Mouse (Mus musculus) hindbrain, embryonic 15.5 days (tissue): ENCODE results near the gene Fbxw8. TPM values are rescaled to one million over a fixed set of nuclear protein-coding genes. Genes with fewer than 3 reads are reported as not detected.
A peak's percentile ranks its signal among the peaks of the same experiment; 100 is the strongest.

Source experiments
- ATAC-seq: fragments of 200-750 bp; cut with Nextera tagmentation; 2 replicates; pipeline ENCODE4 v1.8.0; 2017; ENCODE audit warnings: low read depth, moderate number of reproducible peaks, moderate TSS enrichment; ENCODE audit not compliant: low FRiP score
- H3K27ac ChIP-seq: fragments of 300-500 bp; sonication (generic); replicated peaks from 2 replicates; pipeline ENCODE4 v1.5.1; 2015; ENCODE audit warnings: mild to moderate bottlenecking, inconsistent platforms
- H3K27me3 ChIP-seq: fragments of 300-500 bp; sonication (generic); 2 replicates; pipeline ENCODE4 v1.6.1; 2015; ENCODE audit warnings: control low read depth, inconsistent platforms
- H3K36me3 ChIP-seq: fragments of 300-500 bp; sonication (generic); 2 replicates; pipeline ENCODE4 v1.6.1; 2015; ENCODE audit warnings: control low read depth, inconsistent platforms
- H3K4me1 ChIP-seq: fragments of 300-500 bp; sonication (generic); replicated peaks from 2 replicates; pipeline ENCODE4 v1.6.1; 2015; ENCODE audit warnings: control low read depth, inconsistent platforms
- H3K4me2 ChIP-seq: fragments of 300-500 bp; sonication (generic); 2 replicates; pipeline ENCODE4 v1.6.1; 2015; ENCODE audit warnings: moderate library complexity, mild to moderate bottlenecking, inconsistent platforms
- H3K4me3 ChIP-seq: fragments of 300-500 bp; sonication (generic); 2 replicates; pipeline ENCODE4 v1.5.1; 2015; ENCODE audit warnings: mild to moderate bottlenecking, inconsistent platforms
- H3K9ac ChIP-seq: fragments of 300-500 bp; sonication (generic); 2 replicates; pipeline ENCODE4 v1.6.1; 2015; ENCODE audit warnings: inconsistent platforms
- H3K9me3 ChIP-seq: fragments of 300-500 bp; sonication (generic); 2 replicates; pipeline ENCODE4 v1.6.1; 2016; ENCODE audit warnings: control low read depth, inconsistent platforms
- WGBS: fragments of 180-500 bp; shearing (Covaris S2); methylation state at CpG from one replicate; pipeline ENCODE4 v1.1.7; 2015; 5-methylcytosine and 5-hydroxymethylcytosine counted together
- polyA plus RNA-seq: library from polyadenylated mRNA; unstranded; fragments of >200 nt; fragmentation: Nextera tagmentation; extraction: Ambion mirVana; gene quantifications from 2 replicates; pipeline ENCODE4 v1.2.1, GENCODE M21; 2015

The Fbxw8 gene
- polyA plus RNA-seq, 1 experiment from 2014 or later, result 21.1 TPM

DNA sequence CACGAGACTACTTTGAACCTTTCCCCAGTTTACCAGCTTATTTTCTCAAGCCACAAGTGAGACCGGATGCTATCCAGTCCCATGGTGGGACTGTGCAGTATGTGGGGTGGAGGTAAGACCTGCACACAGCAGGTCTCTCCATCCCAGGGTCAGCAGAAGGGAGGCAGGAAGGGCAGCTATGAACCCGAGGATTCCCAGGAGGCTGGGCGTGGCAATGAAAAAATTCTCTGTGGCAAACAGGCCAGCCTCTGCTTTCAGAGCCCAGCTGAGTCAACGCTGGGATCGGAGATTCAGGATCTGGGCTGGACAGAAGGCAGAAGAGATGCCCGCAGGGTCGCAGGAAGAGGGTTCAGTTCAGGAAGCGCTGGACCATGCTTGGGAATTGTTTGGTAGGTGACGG, 8.0 kb downstream of the Fbxw8 start:
- Histone ChIP-seq H3K36me3 (peaks cover 5% of the 10 kb centered on the region; the same call in 1 of the 2 replicates), H3K27ac (0 out of 2 replicates have a peak overlapping the region, but pooled peaks have one; percentile 60), H3K9me3 (no peaks in the 10 kb centered on the region), H3K4me2 (no peak overlapping the region), H3K27me3 (no peaks in the 10 kb centered on the region), H3K4me3 (no peak overlapping the region), H3K4me1 (peaks cover 41% of the 10 kb centered on the region), H3K9ac (no peak overlapping the region)
- WGBS, result 81% methylated on average over 10 of the region's 10 CpGs
- no peak for ATAC-seq

- Histone ChIP-seq H3K27me3 (no peaks in the 10 kb centered on the region), H3K36me3 (peaks cover 12% of the 10 kb centered on the region), H3K4me1 (peaks cover 37% of the 10 kb centered on the region), H3K27ac (peak overlapping the region; percentile 60), H3K9me3 (no peaks in the 10 kb centered on the region), H3K4me3 (no peak overlapping the region), H3K4me2 (0 out of 2 replicates have a peak overlapping the region, but pooled peaks have one; percentile 3), H3K9ac (no peak overlapping the region)
- WGBS, result 54% methylated on average over 15 of the region's 15 CpGs
- ATAC-seq, result no peak
Observed at GRCm38 (mm10) chr5:118145999-118146679, 9.1 kb downstream of the Fbxw8 start.

DNA sequence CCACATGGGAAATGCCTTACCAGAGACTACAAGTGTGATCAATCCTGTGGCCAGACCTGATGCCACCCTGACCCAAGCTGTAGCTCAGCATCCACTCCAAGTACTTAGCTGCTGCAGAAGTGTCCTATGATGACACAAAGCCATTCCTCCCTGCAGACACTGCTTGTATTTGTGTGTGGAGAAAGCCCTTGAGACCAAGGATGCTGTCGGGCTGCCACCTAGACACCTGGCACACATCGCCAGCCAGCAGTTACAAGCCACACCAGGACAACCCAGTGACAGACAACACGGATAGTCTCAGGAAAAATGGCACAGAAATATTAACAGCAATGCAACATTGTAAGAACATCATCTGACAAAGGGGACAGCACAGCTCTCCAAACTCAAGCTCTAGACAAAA, 9.8 kb downstream of the Fbxw8 start:
- H3K9ac ChIP-seq, result no peak overlapping the region
- no peaks in the 10 kb centered on the region for H3K9me3 ChIP-seq
- H3K4me1 ChIP-seq, result peaks cover 37% of the 10 kb centered on the region
- H3K4me2 ChIP-seq, result no peak overlapping the region
- 74% methylated on average over 3 of the region's 3 CpGs for WGBS
- H3K27me3 ChIP-seq, result no peaks in the 10 kb centered on the region
- peaks cover 18% of the 10 kb centered on the region for H3K36me3 ChIP-seq
- ATAC-seq, result no peak
- H3K4me3 ChIP-seq, result no peak overlapping the region
- H3K27ac ChIP-seq, result peak overlapping the region; percentile 60

GRCm38 (mm10) chr5:118144770-118145169, 10.5 kb downstream of the Fbxw8 start:
- Histone ChIP-seq H3K4me2 (no peak overlapping the region), H3K27me3 (no peaks in the 10 kb centered on the region), H3K4me1 (peaks cover 37% of the 10 kb centered on the region), H3K27ac (no peak overlapping the region), H3K9me3 (no peaks in the 10 kb centered on the region), H3K4me3 (no peak overlapping the region), H3K36me3 (peaks cover 19% of the 10 kb centered on the region), H3K9ac (no peak overlapping the region)
- no peak for ATAC-seq
- 85% methylated on average over 6 of the region's 6 CpGs for WGBS

- Histone ChIP-seq H3K9ac (no peak overlapping the region), H3K27ac (no peak overlapping the region), H3K4me2 (no peak overlapping the region), H3K27me3 (no peaks in the 10 kb centered on the region), H3K36me3 (peaks cover 19% of the 10 kb centered on the region), H3K4me1 (peaks cover 37% of the 10 kb centered on the region), H3K9me3 (no peaks in the 10 kb centered on the region), H3K4me3 (no peak overlapping the region)
- no peak for ATAC-seq
- 92% methylated on average over 4 of the region's 4 CpGs for WGBS
Observed at GRCm38 (mm10) chr5:118144327-118144726, 10.9 kb downstream of the Fbxw8 start.

DNA sequence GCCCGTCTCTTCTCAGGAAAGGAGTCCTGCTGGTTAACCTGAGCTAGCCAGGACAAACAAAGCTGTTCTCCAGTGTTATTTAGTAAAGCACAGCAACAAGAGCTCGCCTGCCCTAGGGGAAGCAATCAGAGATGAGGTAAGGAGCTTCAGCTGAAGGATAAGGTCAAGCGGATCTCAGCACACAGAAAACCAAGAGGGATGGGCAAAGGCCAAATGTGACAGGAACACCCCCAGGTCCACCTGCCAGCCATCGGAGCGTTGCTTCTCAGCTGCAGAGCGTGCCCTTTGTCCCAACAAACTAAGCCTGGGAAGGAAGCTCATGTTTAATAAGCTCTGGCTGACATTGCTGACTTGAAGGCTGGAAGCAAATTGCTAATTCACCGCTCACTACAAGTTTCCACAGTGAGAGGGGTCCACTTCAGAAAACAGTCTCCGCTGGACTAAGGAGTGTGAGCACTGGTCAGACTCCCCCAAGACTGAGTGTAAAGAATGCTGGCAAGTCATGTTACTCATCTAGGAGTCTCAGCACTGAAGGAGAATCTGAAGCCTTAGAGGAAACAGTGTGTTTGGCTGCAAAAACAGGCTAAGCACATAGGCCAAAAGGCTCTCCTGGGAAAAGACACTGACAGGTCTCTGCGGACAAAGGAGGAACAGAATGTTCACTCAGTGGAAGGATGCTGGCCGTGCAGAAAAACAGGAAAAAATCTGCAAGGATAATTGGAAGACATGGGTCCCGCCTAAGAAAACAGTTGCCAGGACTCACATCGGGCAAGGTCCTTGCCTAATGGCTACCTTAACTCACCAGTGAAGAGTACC, 11.8 kb downstream of the Fbxw8 start:
- Histone ChIP-seq H3K4me2 (no peak overlapping the region), H3K9ac (no peak overlapping the region), H3K27ac (no peak overlapping the region), H3K4me3 (no peak overlapping the region), H3K4me1 (peaks cover 37% of the 10 kb centered on the region), H3K27me3 (no peaks in the 10 kb centered on the region), H3K36me3 (peaks cover 19% of the 10 kb centered on the region), H3K9me3 (no peaks in the 10 kb centered on the region)
- no peak for ATAC-seq
- 79% methylated on average over 12 of the region's 12 CpGs for WGBS

GRCm38 (mm10) chr5:118142471-118142870, 12.8 kb downstream of the Fbxw8 start:
- Histone ChIP-seq H3K27ac (no peak overlapping the region), H3K4me1 (peaks cover 36% of the 10 kb centered on the region)
- ATAC-seq, result no peak

GRCm38 (mm10) chr5:118139630-118140029, 15.6 kb downstream of the Fbxw8 start:
- peaks cover 8% of the 10 kb centered on the region for H3K4me1 ChIP-seq
- peaks cover 19% of the 10 kb centered on the region for H3K36me3 ChIP-seq
- H3K27me3 ChIP-seq, result no peaks in the 10 kb centered on the region

More at GRCm38 (mm10) chr5:118142471-118142870, 12.8 kb downstream of the Fbxw8 start:
- Histone ChIP-seq H3K4me2 (no peak overlapping the region), H3K27me3 (no peaks in the 10 kb centered on the region), H3K36me3 (peaks cover 19% of the 10 kb centered on the region), H3K4me3 (no peak overlapping the region), H3K9ac (no peak overlapping the region), H3K9me3 (no peaks in the 10 kb centered on the region)
- 92% methylated on average over 8 of the region's 8 CpGs for WGBS

DNA sequence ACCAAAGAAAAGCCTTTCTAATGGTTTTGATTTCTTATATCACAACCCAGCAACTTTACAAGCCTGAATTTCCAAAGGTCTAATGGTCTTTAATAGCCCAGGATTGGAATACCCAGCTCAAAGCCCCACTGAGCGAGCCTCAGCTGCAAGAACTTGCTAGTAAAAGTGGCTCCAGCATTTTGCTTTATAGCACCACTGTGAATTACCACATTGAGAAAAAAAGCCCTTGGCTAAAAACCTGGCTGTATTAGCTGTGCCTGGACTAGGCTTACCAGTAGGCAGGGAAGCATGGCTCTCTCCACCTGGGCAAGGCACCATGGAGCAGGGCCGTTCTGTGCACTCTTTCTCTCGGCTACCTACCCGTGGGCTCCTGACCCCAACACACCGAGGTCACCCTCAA, 18.9 kb downstream of the Fbxw8 start:
- H3K27ac ChIP-seq, result no peak overlapping the region
- ATAC-seq, result no peak
- no peak overlapping the region for H3K4me3 ChIP-seq
- H3K9ac ChIP-seq, result no peak overlapping the region
- no peak overlapping the region for H3K4me2 ChIP-seq
- peaks cover 11% of the 10 kb centered on the region for H3K36me3 ChIP-seq
- 87% methylated on average over 5 of the region's 5 CpGs for WGBS
- H3K4me1 ChIP-seq, result no peaks in the 10 kb centered on the region
- H3K9me3 ChIP-seq, result no peaks in the 10 kb centered on the region
- H3K27me3 ChIP-seq, result no peaks in the 10 kb centered on the region

More at GRCm38 (mm10) chr5:118139630-118140029, 15.6 kb downstream of the Fbxw8 start:
- H3K4me2 ChIP-seq, result no peak overlapping the region
- no peak overlapping the region for H3K4me3 ChIP-seq
- 88% methylated on average over 8 of the region's 8 CpGs for WGBS
- no peak overlapping the region for H3K9ac ChIP-seq
- H3K27ac ChIP-seq, result no peak overlapping the region
- H3K9me3 ChIP-seq, result no peaks in the 10 kb centered on the region
- ATAC-seq, result no peak

DNA sequence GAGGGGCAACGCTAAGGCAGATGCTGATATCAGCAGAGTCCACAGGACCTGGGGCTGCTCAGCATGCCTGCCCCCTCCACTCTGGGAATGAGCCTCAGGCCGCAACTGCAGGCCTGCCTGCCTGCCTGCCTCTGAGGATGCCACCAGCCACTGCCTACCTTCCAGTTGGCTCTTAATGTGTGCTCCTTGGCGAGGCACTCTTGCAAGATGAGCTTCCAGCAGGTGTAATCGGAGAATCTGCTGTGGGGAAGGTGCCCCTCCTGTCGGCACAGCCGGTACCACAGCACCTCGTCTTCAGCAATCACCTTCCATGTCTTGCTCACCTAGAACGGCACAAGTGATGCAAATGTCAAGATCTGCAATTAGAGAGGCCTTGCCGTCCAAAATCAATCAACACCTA, 26.6 kb downstream of the Fbxw8 start:
- ATAC-seq, result no peak
- no peak overlapping the region for H3K9ac ChIP-seq
- H3K27ac ChIP-seq, result no peak overlapping the region
- H3K4me3 ChIP-seq, result no peak overlapping the region
- no peaks in the 10 kb centered on the region for H3K9me3 ChIP-seq
- H3K4me2 ChIP-seq, result no peak overlapping the region
- H3K36me3 ChIP-seq, result peaks cover 16% of the 10 kb centered on the region; the same call in 1 of the 2 replicates
- H3K4me1 ChIP-seq, result peaks cover 1% of the 10 kb centered on the region; the same call in 1 of the 2 replicates
- no peaks in the 10 kb centered on the region for H3K27me3 ChIP-seq
- 78% methylated on average over 9 of the region's 9 CpGs for WGBS

- Histone ChIP-seq H3K9ac (no peak overlapping the region), H3K9me3 (no peaks in the 10 kb centered on the region), H3K4me1 (peaks cover 6% of the 10 kb centered on the region; the same call in 1 of the 2 replicates), H3K4me2 (no peak overlapping the region), H3K36me3 (peaks cover 16% of the 10 kb centered on the region; the same call in 1 of the 2 replicates), H3K27ac (no peak overlapping the region), H3K27me3 (no peaks in the 10 kb centered on the region), H3K4me3 (no peak overlapping the region)
- WGBS, result 85% methylated on average over 6 of the region's 6 CpGs
- no peak for ATAC-seq
Observed at GRCm38 (mm10) chr5:118128208-118128607, 27.1 kb downstream of the Fbxw8 start.

GRCm38 (mm10) chr5:118126671-118127070, 28.6 kb downstream of the Fbxw8 start:
- H3K36me3 ChIP-seq, result peaks cover 16% of the 10 kb centered on the region; the same call in 1 of the 2 replicates
- H3K4me1 ChIP-seq, result peaks cover 9% of the 10 kb centered on the region; the same call in 1 of the 2 replicates
- ATAC-seq, result no peak
- H3K9ac ChIP-seq, result no peak overlapping the region
- H3K4me3 ChIP-seq, result no peak overlapping the region
- H3K27ac ChIP-seq, result no peak overlapping the region
- WGBS, result 84% methylated on average over 4 of the region's 4 CpGs
- H3K9me3 ChIP-seq, result no peaks in the 10 kb centered on the region
- H3K27me3 ChIP-seq, result no peaks in the 10 kb centered on the region
- no peak overlapping the region for H3K4me2 ChIP-seq
